Mouse (Mus musculus) megakaryocyte progenitor cell, adult 5-6 weeks (primary cell): Measurements from ENCODE around the gene Pi4k2a. TPM values are rescaled to one million over a fixed set of nuclear protein-coding genes. Genes with fewer than 3 reads are reported as not detected.

Experiments
- ATAC-seq: replicated peaks from 2 replicates; pipeline ENCODE4 v1.8.0; 2016; ENCODE audit warnings: mild to moderate bottlenecking, moderate TSS enrichment, inconsistent platforms; ENCODE audit not compliant: poor library complexity
- total RNA-seq, 2 experiments: library from RNA; stranded (forward) in 1 of 2; stranded (reverse) in 1 of 2; fragments of 157-497, 149-512 nt in 1 of 2; fragments of 200-1000 nt in 1 of 2; gene quantifications; 2 replicates each; pipeline versions ENCODE4 v1.2.3 to v1.2.4; 2015 to 2017

Pi4k2a gene
- total RNA-seq, 2 experiments from 2014 or later = 7.4 to 8.9 TPM

GRCm38 (mm10) chr19:42158246-42159017 is 68.2 kb downstream of the Pi4k2a start:
- ATAC-seq = peak; percentile 52

DNA sequence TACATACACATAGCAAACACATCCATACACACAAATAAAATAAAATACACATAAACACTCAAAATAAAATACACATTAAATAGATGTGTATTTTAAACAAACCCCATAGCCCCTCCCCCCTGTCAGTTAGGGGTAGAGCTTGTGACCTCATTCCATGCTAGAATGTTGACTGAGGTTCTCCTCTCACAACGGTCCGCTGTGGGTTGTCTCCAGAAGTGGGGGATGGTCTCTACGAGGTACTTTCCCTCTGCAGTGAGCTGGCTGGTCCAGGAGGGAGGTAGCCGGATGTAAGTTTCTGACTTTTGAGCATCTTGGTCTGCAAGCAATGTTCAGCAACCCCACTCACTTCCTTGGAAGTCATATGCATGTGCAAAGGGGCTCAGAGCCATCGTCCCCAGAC is 73.5 kb downstream of the Pi4k2a start, which contains the start of gene Zfyve27:
Zfyve27 (plus strand) TSS at position 188 of the 400 bp plus-strand sequence.
- ATAC-seq = no peak

DNA sequence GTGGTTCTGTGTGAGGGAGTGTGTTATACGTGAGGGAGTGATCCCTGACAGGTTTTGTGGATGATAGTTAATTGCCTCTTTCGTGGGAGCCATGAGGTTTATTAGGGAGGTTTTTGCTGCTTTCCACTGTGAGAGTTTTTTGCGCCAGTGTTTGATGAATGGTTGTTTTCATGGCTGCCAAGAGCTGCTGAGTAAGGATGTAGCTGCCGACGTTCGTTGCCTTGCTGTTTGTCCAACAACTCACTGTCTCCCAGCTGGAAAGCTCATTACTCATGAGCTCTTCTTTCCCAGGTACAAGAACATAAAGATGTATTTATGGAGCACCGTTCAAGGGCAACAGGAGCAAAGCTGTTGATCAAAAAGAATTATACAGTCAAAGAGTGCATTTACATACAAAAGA is 73.9 kb downstream of the Pi4k2a start:
- ATAC-seq = no peak

DNA sequence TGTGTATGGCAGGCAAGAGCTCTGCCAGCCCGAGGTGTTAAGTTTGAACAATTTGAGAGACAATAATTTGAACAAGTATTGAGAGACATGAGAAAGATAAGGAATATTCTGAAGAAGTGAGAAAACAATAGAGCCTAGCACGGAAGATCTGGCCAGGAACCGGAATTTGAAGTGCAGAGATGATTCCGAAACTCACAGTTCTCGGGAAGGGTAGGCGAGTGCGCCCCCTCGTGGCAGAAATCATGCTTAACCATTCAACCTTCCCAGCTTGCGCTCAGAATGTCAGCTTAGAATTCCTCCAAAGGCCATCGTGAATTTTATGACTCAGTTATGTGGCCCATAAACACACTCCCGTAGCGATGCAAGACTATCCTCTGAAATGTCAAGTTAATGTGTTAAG is 75.9 kb downstream of the Pi4k2a start:
- peak; percentile 38 for ATAC-seq

DNA sequence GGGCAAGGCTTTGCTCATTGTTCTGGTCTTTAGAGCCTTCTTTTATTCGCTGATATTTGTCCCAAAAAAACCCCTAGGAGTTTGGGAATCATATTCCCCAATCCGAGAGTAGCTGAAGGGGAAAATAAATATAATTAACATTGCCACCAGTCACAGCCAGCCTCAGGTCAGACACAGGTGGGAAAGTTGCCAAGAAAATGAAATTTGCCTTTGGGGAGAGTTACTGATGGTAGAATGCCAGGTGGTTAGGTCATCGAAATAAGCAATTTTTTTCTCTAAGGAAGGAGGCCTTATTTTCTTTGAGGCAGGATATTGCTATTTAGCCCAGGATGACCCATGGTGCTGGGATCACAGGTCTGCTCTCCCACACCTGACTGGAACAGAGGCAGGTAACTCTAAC is 76.5 kb downstream of the Pi4k2a start:
- no peak for ATAC-seq

GRCm38 (mm10) chr19:42167489-42167888 is 77.2 kb downstream of the Pi4k2a start:
- no peak for ATAC-seq

DNA sequence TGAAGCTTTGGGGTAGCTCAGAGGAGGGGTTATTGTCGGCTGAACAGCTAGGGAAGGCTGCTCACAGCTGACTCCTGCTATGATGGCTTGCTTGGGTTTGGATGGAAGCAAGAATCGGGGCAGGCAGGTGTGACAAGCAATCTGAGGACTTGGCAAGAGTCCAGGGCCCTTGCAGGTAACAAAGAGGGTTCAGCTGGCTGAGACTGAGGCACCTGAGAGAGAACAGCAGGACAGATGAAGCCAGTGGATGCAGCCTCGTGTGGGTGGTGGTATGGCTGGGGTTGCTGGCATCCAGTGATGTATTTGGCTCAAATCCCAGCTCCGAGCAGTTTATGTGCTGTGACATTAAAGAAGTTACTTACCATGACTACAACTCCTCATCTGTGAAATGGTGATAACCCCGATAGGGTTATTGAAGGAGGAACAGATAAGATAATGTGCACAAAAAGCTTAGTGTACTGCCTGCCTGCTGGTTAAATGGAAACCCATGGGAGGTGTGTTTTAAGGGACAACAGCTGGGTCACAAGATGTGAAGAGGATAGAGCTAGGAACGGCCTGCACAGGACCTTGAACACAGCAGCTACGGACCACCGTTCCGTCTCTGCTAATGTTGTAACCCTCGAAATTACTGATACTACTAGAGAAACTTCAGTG is 79.2 kb downstream of the Pi4k2a start:
- peak; percentile 55 for ATAC-seq

GRCm38 (mm10) chr19:42170025-42170969 is 80.0 kb downstream of the Pi4k2a start:
- ATAC-seq = peak; percentile 84

Other genes starting within 250 kb of the Pi4k2a start
- 25.2 and 27.8 TPM in 2 replicates for gene Frat2, start 242.3 kb upstream of the Pi4k2a start, total RNA-seq (2015)
- 28.2 and 29.8 TPM in 2 replicates for gene Frat2, start 242.3 kb upstream of the Pi4k2a start, total RNA-seq (2017)
- gene Rrp12, start 194.3 kb upstream of the Pi4k2a start, total RNA-seq (2015) = 10.4 and 10.5 TPM in 2 replicates
- gene Rrp12, start 194.3 kb upstream of the Pi4k2a start, total RNA-seq (2017) = 18.9 and 20.5 TPM in 2 replicates
- 1,044 and 1,130 TPM in 2 replicates for gene Pgam1, start 178.5 kb upstream of the Pi4k2a start, total RNA-seq (2015)
- 398 and 472 TPM in 2 replicates for gene Pgam1, start 178.5 kb upstream of the Pi4k2a start, total RNA-seq (2017)
- gene Exosc1, start 157.0 kb upstream of the Pi4k2a start, total RNA-seq (2015) = 90.1 and 96.9 TPM in 2 replicates
- gene Exosc1, start 157.0 kb upstream of the Pi4k2a start, total RNA-seq (2017) = 73.3 and 75.7 TPM in 2 replicates
- gene Zdhhc16, start 157.0 kb upstream of the Pi4k2a start, total RNA-seq (2015) = 52.7 and 54.9 TPM in 2 replicates
- 33.5 and 39.1 TPM in 2 replicates for gene Zdhhc16, start 157.0 kb upstream of the Pi4k2a start, total RNA-seq (2017)
- gene Mms19, start 109.3 kb upstream of the Pi4k2a start, total RNA-seq (2015) = 15.8 and 16.2 TPM in 2 replicates
- 25.2 and 43.2 TPM in 2 replicates for gene Mms19, start 109.3 kb upstream of the Pi4k2a start, total RNA-seq (2017)
- gene Ubtd1, start 108.7 kb upstream of the Pi4k2a start, total RNA-seq (2015) = 11.2 and 13.4 TPM in 2 replicates
- 11.9 and 12.3 TPM in 2 replicates for gene Ubtd1, start 108.7 kb upstream of the Pi4k2a start, total RNA-seq (2017)
- not detected in 2 replicates for gene Ankrd2, start 54.5 kb upstream of the Pi4k2a start, total RNA-seq (2015)
- gene Ankrd2, start 54.5 kb upstream of the Pi4k2a start, total RNA-seq (2017) = not detected in 2 replicates
- 0.20 TPM in 1 of 2 replicates, not detected in the other for gene Hoga1, start 44.9 kb upstream of the Pi4k2a start, total RNA-seq (2015)
- gene Hoga1, start 44.9 kb upstream of the Pi4k2a start, total RNA-seq (2017) = 0.24 and 0.33 TPM in 2 replicates
- gene 4933411K16Rik, start 38.2 kb upstream of the Pi4k2a start, total RNA-seq (2015) = not detected in 2 replicates
- not detected in 2 replicates for gene 4933411K16Rik, start 38.2 kb upstream of the Pi4k2a start, total RNA-seq (2017)
- 0.67 and 1.4 TPM in 2 replicates for gene Morn4, start 4.1 kb upstream of the Pi4k2a start, total RNA-seq (2015)
- gene Morn4, start 4.1 kb upstream of the Pi4k2a start, total RNA-seq (2017) = 0.30 and 0.54 TPM in 2 replicates
- gene Avpi1, start 38.6 kb downstream of the Pi4k2a start, total RNA-seq (2015) = 5.0 and 7.3 TPM in 2 replicates
- gene Avpi1, start 38.6 kb downstream of the Pi4k2a start, total RNA-seq (2017) = 4.9 and 5.4 TPM in 2 replicates
- 14.4 and 14.9 TPM in 2 replicates for gene Marveld1, start 56.9 kb downstream of the Pi4k2a start, total RNA-seq (2015)
- gene Marveld1, start 56.9 kb downstream of the Pi4k2a start, total RNA-seq (2017) = 15.0 and 18.8 TPM in 2 replicates
- 10.7 and 13.6 TPM in 2 replicates for gene Zfyve27, start 73.5 kb downstream of the Pi4k2a start, total RNA-seq (2015)
- 26.9 and 30.5 TPM in 2 replicates for gene Zfyve27, start 73.5 kb downstream of the Pi4k2a start, total RNA-seq (2017)
- not detected in 2 replicates for gene Sfrp5, start 111.8 kb downstream of the Pi4k2a start, total RNA-seq (2015)
- not detected in 2 replicates for gene Sfrp5, start 111.8 kb downstream of the Pi4k2a start, total RNA-seq (2017)
- not detected in 2 replicates for gene Golga7b, start 157.1 kb downstream of the Pi4k2a start, total RNA-seq (2015)
- not detected in 2 replicates for gene Golga7b, start 157.1 kb downstream of the Pi4k2a start, total RNA-seq (2017)